Mouse (Mus musculus): ENCODE data around the gene 4930507D05Rik. TPM values are rescaled to one million over a fixed set of nuclear protein-coding genes. Genes with fewer than 3 reads are reported as not detected.
"Not testable (repeated sequence)": the region's sequence is repeated elsewhere in the genome, so short reads cannot be mapped to it uniquely, and the experiment has no call there.

4930507D05Rik gene
- total RNA-seq, 2 experiments from 2014 or later: 0.11 to 0.13 TPM

- H3K27ac ChIP-seq: no peak within 1 kb of the TSS
- TF ChIP-seq CTCF (IDR thresholded peaks at IDR 0.05): no peak
- no peak for DNase-seq
- intact Hi-C loops (cut with DNase I): no loop called here
- no peak within 1 kb of the TSS for H3K4me3 ChIP-seq
These were observed 27.0 kb upstream of the 4930507D05Rik start, which contains the start of gene Hkdc1 for GRCm38 (mm10) chr10:62422255-62422654. Hkdc1 (minus strand) TSS chr10:62422491.

GRCm38 (mm10) chr10:62425081-62425871 is 24.0 kb upstream of the 4930507D05Rik start:
- intact Hi-C loops (cut with DNase I): no loop called here
- DNase-seq: no peak
- TF ChIP-seq CTCF (IDR thresholded peaks at IDR 0.05): no peak
- Histone ChIP-seq H3K27ac (no peak overlapping the region), H3K4me3 (no peak overlapping the region)

- no peak for TF ChIP-seq CTCF (IDR thresholded peaks at IDR 0.05)
- no peak for DNase-seq
- no peak overlapping the region for H3K4me3 ChIP-seq
- no peak overlapping the region for H3K27ac ChIP-seq
- intact Hi-C loops (cut with DNase I): no loop called here
These were observed 18.9 kb upstream of the 4930507D05Rik start for GRCm38 (mm10) chr10:62430427-62430826.

- H3K27ac ChIP-seq: peak overlapping the region; percentile 96
- H3K4me3 ChIP-seq: peak overlapping the region; percentile 90
- peak; percentile 30 for DNase-seq
- no peak for TF ChIP-seq CTCF (IDR thresholded peaks at IDR 0.05)
- intact Hi-C loops (cut with DNase I): no loop called here
These were observed 971 bp downstream of the 4930507D05Rik start for GRCm38 (mm10) chr10:62450280-62450640.

GRCm38 (mm10) chr10:62452001-62452400 is 2.7 kb downstream of the 4930507D05Rik start:
- intact Hi-C loops (cut with DNase I); DNase-seq; H3K4me3 ChIP-seq; H3K27ac ChIP-seq: not testable (repeated sequence)

- intact Hi-C loops (cut with DNase I): no loop called here
- DNase-seq: no peak
- no peak for TF ChIP-seq CTCF (IDR thresholded peaks at IDR 0.05)
- no peak overlapping the region for H3K27ac ChIP-seq
- H3K4me3 ChIP-seq: no peak overlapping the region
These were observed 12.0 kb downstream of the 4930507D05Rik start for GRCm38 (mm10) chr10:62461321-62461720.

GRCm38 (mm10) chr10:62469736-62470135 is 20.4 kb downstream of the 4930507D05Rik start:
- TF ChIP-seq CTCF (IDR thresholded peaks at IDR 0.05): no peak
- H3K27ac ChIP-seq: no peak overlapping the region
- no peak for DNase-seq
- intact Hi-C loops (cut with DNase I): no loop called here
- H3K4me3 ChIP-seq: no peak overlapping the region

- DNase-seq: no peak
- no peak overlapping the region for H3K27ac ChIP-seq
- TF ChIP-seq CTCF (IDR thresholded peaks at IDR 0.05): no peak
- H3K4me3 ChIP-seq: no peak overlapping the region
- intact Hi-C loops (cut with DNase I): no loop called here
These were observed 21.8 kb downstream of the 4930507D05Rik start for GRCm38 (mm10) chr10:62471105-62471504.

GRCm38 (mm10) chr10:62474944-62475343 is 25.7 kb downstream of the 4930507D05Rik start:
- DNase-seq: no peak
- Histone ChIP-seq H3K27ac (no peak overlapping the region), H3K4me3 (no peak overlapping the region)
- intact Hi-C loops (cut with DNase I): no loop called here
- TF ChIP-seq CTCF (IDR thresholded peaks at IDR 0.05): no peak

- Histone ChIP-seq H3K4me3 (no peak overlapping the region), H3K27ac (no peak overlapping the region)
- no peak for DNase-seq
- intact Hi-C loops (cut with DNase I): no loop called here
- TF ChIP-seq CTCF (IDR thresholded peaks at IDR 0.05): no peak
These were observed 27.7 kb downstream of the 4930507D05Rik start for GRCm38 (mm10) chr10:62476980-62477379.

- TF ChIP-seq CTCF (IDR thresholded peaks at IDR 0.05): no peak
- H3K4me3 ChIP-seq: no peak overlapping the region
- no peak for DNase-seq
- no peak overlapping the region for H3K27ac ChIP-seq
- intact Hi-C loops (cut with DNase I): no loop called here
These were observed 32.0 kb downstream of the 4930507D05Rik start for GRCm38 (mm10) chr10:62481108-62481852.

- Histone ChIP-seq H3K27ac (peak overlapping the region; percentile 97), H3K4me3 (peak overlapping the region; percentile 99)
- DNase-seq: no peak
- no peak for TF ChIP-seq CTCF (IDR thresholded peaks at IDR 0.05)
- intact Hi-C loops (cut with DNase I): loop anchor here (2.0 to 5.0 kb wide), 2 partner anchors 39 to 537 kb away; partner anchors contain the start of genes 4930507D05Rik and Supv3l1
These were observed 36.7 kb downstream of the 4930507D05Rik start for GRCm38 (mm10) chr10:62485878-62486582.

Measured in gastrocnemius, adult 2 months (tissue).